In genomic region chr5:111228302-111229040, GRCm38 (mm10) we compare ENCODE assay signal across 9 mouse cellular contexts.
DNase-seq lines count a peak whose midpoint lies in the region; ATAC-seq lines count a peak whose summit lies in the region.
"Had no signal": no experiment of that assay in that cellular context is flagged by ENCODE, and none has a peak within 500 bp of the region (broad histone marks: within the 10 kb centered on the region; RNA-seq: fewer than 3 reads in every experiment).

No protein-coding gene starts in this region.

- intact Hi-C loops in gastrocnemius, postnatal 36 days (cut with DNase I): no loop called here

- peaks cover 58% of the 10 kb centered on the region for H3K36me3 ChIP-seq in forebrain, embryonic 15.5 days
- peaks cover 27% of the 10 kb centered on the region for H3K36me3 ChIP-seq in intestine, embryonic 14.5 days (ENCODE audit: control insufficient read depth, insufficient read depth, low read length)
- H3K36me3 ChIP-seq in liver, embryonic 11.5 days (ENCODE audit: control insufficient read depth, insufficient read depth, low read length): 0 out of 2 replicates have a peak, but pooled peaks cover 2% of the 10 kb centered on the region
- H3K36me3 ChIP-seq in neural tube, embryonic 15.5 days: peaks cover 36% of the 10 kb centered on the region
- H3K36me3 ChIP-seq: G1E had no signal

- DNase-seq in ovary, adult 18-20 months (ENCODE audit: low spot score): peak; percentile 25
- DNase-seq in ovary, postnatal 10 days (ENCODE audit: low spot score): no peak
- DNase-seq in intestine, embryonic 14.5 days (ENCODE audit: low spot score): no peak
- no peak for DNase-seq in liver, embryonic 11.5 days (ENCODE audit: low spot score)
- DNase-seq in layer of hippocampus, postnatal 10 days (ENCODE audit: low spot score in 2 of 2): no peak
- DNase-seq in gastrocnemius, postnatal 36 days: no peak

- no peaks in the 10 kb centered on the region for H3K27me3 ChIP-seq in forebrain, embryonic 15.5 days
- H3K27me3 ChIP-seq in intestine, embryonic 14.5 days (replicated peaks; ENCODE audit: control insufficient read depth, insufficient read depth, low read length): no peaks in the 10 kb centered on the region
- no peaks in the 10 kb centered on the region for H3K27me3 ChIP-seq in liver, embryonic 11.5 days (replicated peaks; ENCODE audit: control insufficient read depth, insufficient read depth, low read length)
- no peaks in the 10 kb centered on the region for H3K27me3 ChIP-seq in neural tube, embryonic 15.5 days (replicated peaks)

- peaks cover 32% of the 10 kb centered on the region for H3K4me1 ChIP-seq in forebrain, embryonic 15.5 days
- peaks cover 33% of the 10 kb centered on the region for H3K4me1 ChIP-seq in intestine, embryonic 14.5 days (replicated peaks; ENCODE audit: control insufficient read depth, insufficient read depth, low read length)
- peaks cover 12% of the 10 kb centered on the region for H3K4me1 ChIP-seq in liver, embryonic 11.5 days (replicated peaks; ENCODE audit: control insufficient read depth, insufficient read depth, low read length)
- peaks cover 77% of the 10 kb centered on the region for H3K4me1 ChIP-seq in neural tube, embryonic 15.5 days

- no peak for ATAC-seq in forebrain, embryonic 15.5 days (replicated peaks)
- peak; percentile 72 for ATAC-seq in intestine, embryonic 14.5 days (replicated peaks; ENCODE audit: low FRiP score, low TSS enrichment, low read depth)
- ATAC-seq in liver, embryonic 11.5 days (replicated peaks; ENCODE audit: low FRiP score): no peak
- no peak for ATAC-seq in neural tube, embryonic 15.5 days (ENCODE audit: low FRiP score)

- H3K9me3 ChIP-seq in forebrain, embryonic 15.5 days: no peaks in the 10 kb centered on the region
- no peaks in the 10 kb centered on the region for H3K9me3 ChIP-seq in intestine, embryonic 14.5 days (ENCODE audit: control insufficient read depth, low read length)
- H3K9me3 ChIP-seq in liver, embryonic 11.5 days (ENCODE audit: control insufficient read depth, low read length): no peaks in the 10 kb centered on the region
- no peaks in the 10 kb centered on the region for H3K9me3 ChIP-seq in neural tube, embryonic 15.5 days (replicated peaks)
- H3K9me3 ChIP-seq: G1E had no signal

- H3K4me2 ChIP-seq in forebrain, embryonic 15.5 days (replicated peaks): no peak overlapping the region
- H3K4me2 ChIP-seq in intestine, embryonic 14.5 days (ENCODE audit: low read length): no peak overlapping the region; the same call in 1 of the 2 replicates
- no peak overlapping the region for H3K4me2 ChIP-seq in liver, embryonic 11.5 days
- H3K4me2 ChIP-seq in neural tube, embryonic 15.5 days: no peak overlapping the region

- WGBS in forebrain, embryonic 15.5 days: 53% methylated on average over 14 of the region's 14 CpGs
- WGBS in intestine, embryonic 14.5 days: 26% methylated on average over 14 of the region's 14 CpGs
- whole genome bisulfite sequencing in liver, embryonic 11.5 days: 52% methylated on average over 14 of the region's 14 CpGs
- WGBS in neural tube, embryonic 15.5 days: 10% methylated on average over 14 of the region's 14 CpGs

- no peak overlapping the region for H3K9ac ChIP-seq in forebrain, embryonic 15.5 days (replicated peaks)
- H3K9ac ChIP-seq in intestine, embryonic 14.5 days (ENCODE audit: low read length): no peak overlapping the region
- H3K9ac ChIP-seq in liver, embryonic 11.5 days (ENCODE audit: low read depth, low read length): no peak overlapping the region
- no peak overlapping the region for H3K9ac ChIP-seq in neural tube, embryonic 15.5 days (replicated peaks)

- H3K4me3 ChIP-seq in forebrain, embryonic 15.5 days: no peak overlapping the region
- no peak overlapping the region for H3K4me3 ChIP-seq in intestine, embryonic 14.5 days (ENCODE audit: low read depth, low read length)
- no peak overlapping the region for H3K4me3 ChIP-seq in liver, embryonic 11.5 days (ENCODE audit: low read depth, low read length)
- H3K4me3 ChIP-seq in neural tube, embryonic 15.5 days (replicated peaks): no peak overlapping the region

- 0 out of 2 replicates have a peak overlapping the region, but pooled peaks have one; percentile 17 for H3K27ac ChIP-seq in forebrain, embryonic 15.5 days (replicated peaks)
- H3K27ac ChIP-seq in intestine, embryonic 14.5 days (ENCODE audit: low read depth): peak overlapping the region; percentile 49
- H3K27ac ChIP-seq in liver, embryonic 11.5 days (ENCODE audit: low read depth, low read length): peak overlapping the region; percentile 48; the same call in 1 of the 2 replicates
- H3K27ac ChIP-seq in neural tube, embryonic 15.5 days (replicated peaks): peak overlapping the region; percentile 62; the same call in 1 of the 2 replicates
